Mouse (Mus musculus) spleen, adult 12 weeks (tissue): ENCODE data around the gene AI413582.

Experiments
- DNase-seq: peaks from one replicate; pipeline ENCODE4 v3.0.0; 2022; ENCODE audit warnings: low spot score

The AI413582 gene

GRCm38 (mm10) chr17:27565163-27565941, at the start of gene AI413582:
AI413582 (minus strand) TSS chr17:27565756.
- DNase-seq, result peak; percentile 95

- no peak for DNase-seq
Measured at GRCm38 (mm10) chr17:27613016-27613415, 47.5 kb upstream of the AI413582 start.

GRCm38 (mm10) chr17:27611994-27612393, 46.4 kb upstream of the AI413582 start:
- DNase-seq, result no peak

GRCm38 (mm10) chr17:27611519-27611884, 45.9 kb upstream of the AI413582 start:
- no peak for DNase-seq

- DNase-seq, result no peak
Measured at GRCm38 (mm10) chr17:27610679-27611518, 45.3 kb upstream of the AI413582 start.

GRCm38 (mm10) chr17:27609576-27609975, 44.0 kb upstream of the AI413582 start:
- DNase-seq, result no peak

- no peak for DNase-seq
Measured at GRCm38 (mm10) chr17:27603522-27604234, 38.1 kb upstream of the AI413582 start.

GRCm38 (mm10) chr17:27603036-27603435, 37.5 kb upstream of the AI413582 start:
- no peak for DNase-seq

GRCm38 (mm10) chr17:27600869-27601268, 35.3 kb upstream of the AI413582 start:
- no peak for DNase-seq

- no peak for DNase-seq
Measured at GRCm38 (mm10) chr17:27600286-27600685, 34.7 kb upstream of the AI413582 start.

GRCm38 (mm10) chr17:27596376-27597190, 31.0 kb upstream of the AI413582 start:
- DNase-seq, result no peak

- no peak for DNase-seq
Measured at GRCm38 (mm10) chr17:27595659-27596375, 30.3 kb upstream of the AI413582 start.

GRCm38 (mm10) chr17:27592565-27592910, 27.0 kb upstream of the AI413582 start:
- no peak for DNase-seq

- no peak for DNase-seq
Measured at GRCm38 (mm10) chr17:27591826-27592564, 26.4 kb upstream of the AI413582 start.

- DNase-seq, result no peak
Measured at GRCm38 (mm10) chr17:27588231-27588630, 22.7 kb upstream of the AI413582 start.

- no peak for DNase-seq
Measured at GRCm38 (mm10) chr17:27587252-27587651, 21.7 kb upstream of the AI413582 start.

- DNase-seq, result no peak
Measured at GRCm38 (mm10) chr17:27586661-27587060, 21.1 kb upstream of the AI413582 start.

GRCm38 (mm10) chr17:27583185-27583894, 17.8 kb upstream of the AI413582 start:
- DNase-seq, result no peak

GRCm38 (mm10) chr17:27580392-27581068, 15.0 kb upstream of the AI413582 start:
- no peak for DNase-seq
